Mouse (Mus musculus): Measurements from ENCODE around the gene Cilp2. TPM values are rescaled to one million over a fixed set of nuclear protein-coding genes. Genes with fewer than 3 reads are reported as not detected.

Cilp2 gene
- polyA plus RNA-seq, 1 experiment from 2014 or later, result 0.35 TPM

Other genes with a start within 250 kb of the Cilp2 start
- 2.8 and 3.0 TPM in 2 replicates for gene Zfp964, start 233.2 kb downstream of the Cilp2 start, polyA plus RNA-seq (2014; fragmentation: Nextera tagmentation; extraction: Ambion mirVana)
- gene Zfp869, start 177.0 kb downstream of the Cilp2 start, polyA plus RNA-seq (2014; fragmentation: Nextera tagmentation; extraction: Ambion mirVana), result 31.6 and 37.8 TPM in 2 replicates
- gene Zfp963, start 137.7 kb downstream of the Cilp2 start, polyA plus RNA-seq (2014; fragmentation: Nextera tagmentation; extraction: Ambion mirVana), result 5.8 and 8.2 TPM in 2 replicates
- 0.68 and 0.91 TPM in 2 replicates for gene Gm20422, start 112.8 kb downstream of the Cilp2 start, polyA plus RNA-seq (2014; fragmentation: Nextera tagmentation; extraction: Ambion mirVana)
- gene Atp13a1, start 96.5 kb downstream of the Cilp2 start, polyA plus RNA-seq (2014; fragmentation: Nextera tagmentation; extraction: Ambion mirVana), result 53.6 and 58.4 TPM in 2 replicates
- gene Zfp866, start 96.5 kb downstream of the Cilp2 start, polyA plus RNA-seq (2014; fragmentation: Nextera tagmentation; extraction: Ambion mirVana), result 45.0 and 45.8 TPM in 2 replicates
- gene Gmip, start 79.0 kb downstream of the Cilp2 start, polyA plus RNA-seq (2014; fragmentation: Nextera tagmentation; extraction: Ambion mirVana), result 9.9 and 11.0 TPM in 2 replicates
- 1.1 and 1.3 TPM in 2 replicates for gene Lpar2, start 65.3 kb downstream of the Cilp2 start, polyA plus RNA-seq (2014; fragmentation: Nextera tagmentation; extraction: Ambion mirVana)
- 48.7 and 50.3 TPM in 2 replicates for gene Pbx4, start 55.2 kb downstream of the Cilp2 start, polyA plus RNA-seq (2014; fragmentation: Nextera tagmentation; extraction: Ambion mirVana)
- 5.2 and 6.0 TPM in 2 replicates for gene Tssk6, start 14.5 kb upstream of the Cilp2 start, polyA plus RNA-seq (2014; fragmentation: Nextera tagmentation; extraction: Ambion mirVana)
- 153 and 155 TPM in 2 replicates for gene Ndufa13, start 14.9 kb upstream of the Cilp2 start, polyA plus RNA-seq (2014; fragmentation: Nextera tagmentation; extraction: Ambion mirVana)
- gene Yjefn3, start 15.0 kb upstream of the Cilp2 start, polyA plus RNA-seq (2014; fragmentation: Nextera tagmentation; extraction: Ambion mirVana), result 4.0 and 4.4 TPM in 2 replicates
- 81.7 and 88.6 TPM in 2 replicates for gene Gatad2a, start 108.7 kb upstream of the Cilp2 start, polyA plus RNA-seq (2014; fragmentation: Nextera tagmentation; extraction: Ambion mirVana)
- 53.8 and 56.4 TPM in 2 replicates for gene Mau2, start 155.0 kb upstream of the Cilp2 start, polyA plus RNA-seq (2014; fragmentation: Nextera tagmentation; extraction: Ambion mirVana)
- 44.6 and 45.4 TPM in 2 replicates for gene Sugp1, start 155.1 kb upstream of the Cilp2 start, polyA plus RNA-seq (2014; fragmentation: Nextera tagmentation; extraction: Ambion mirVana)
- gene Tm6sf2, start 185.2 kb upstream of the Cilp2 start, polyA plus RNA-seq (2014; fragmentation: Nextera tagmentation; extraction: Ambion mirVana), result 0.76 and 1.3 TPM in 2 replicates
- 0.05 TPM in 1 of 2 replicates, not detected in the other for gene Hapln4, start 195.8 kb upstream of the Cilp2 start, polyA plus RNA-seq (2014; fragmentation: Nextera tagmentation; extraction: Ambion mirVana)
- gene Ncan, start 233.2 kb upstream of the Cilp2 start, polyA plus RNA-seq (2014; fragmentation: Nextera tagmentation; extraction: Ambion mirVana), result 51.5 and 60.4 TPM in 2 replicates
- gene Nr2c2ap, start 243.6 kb upstream of the Cilp2 start, polyA plus RNA-seq (2014; fragmentation: Nextera tagmentation; extraction: Ambion mirVana), result 20.7 and 23.9 TPM in 2 replicates

Data from forebrain, embryonic 11.5 days (tissue).